Mouse (Mus musculus): ENCODE results near the gene C2cd4b. TPM values are rescaled to one million over a fixed set of nuclear protein-coding genes. Genes with fewer than 3 reads are reported as not detected.

C2cd4b gene
- 0.70 and 0.78 TPM in 2 replicates for polyA plus RNA-seq (2015; fragmentation: Nextera tagmentation; extraction: Ambion mirVana)

DNA sequence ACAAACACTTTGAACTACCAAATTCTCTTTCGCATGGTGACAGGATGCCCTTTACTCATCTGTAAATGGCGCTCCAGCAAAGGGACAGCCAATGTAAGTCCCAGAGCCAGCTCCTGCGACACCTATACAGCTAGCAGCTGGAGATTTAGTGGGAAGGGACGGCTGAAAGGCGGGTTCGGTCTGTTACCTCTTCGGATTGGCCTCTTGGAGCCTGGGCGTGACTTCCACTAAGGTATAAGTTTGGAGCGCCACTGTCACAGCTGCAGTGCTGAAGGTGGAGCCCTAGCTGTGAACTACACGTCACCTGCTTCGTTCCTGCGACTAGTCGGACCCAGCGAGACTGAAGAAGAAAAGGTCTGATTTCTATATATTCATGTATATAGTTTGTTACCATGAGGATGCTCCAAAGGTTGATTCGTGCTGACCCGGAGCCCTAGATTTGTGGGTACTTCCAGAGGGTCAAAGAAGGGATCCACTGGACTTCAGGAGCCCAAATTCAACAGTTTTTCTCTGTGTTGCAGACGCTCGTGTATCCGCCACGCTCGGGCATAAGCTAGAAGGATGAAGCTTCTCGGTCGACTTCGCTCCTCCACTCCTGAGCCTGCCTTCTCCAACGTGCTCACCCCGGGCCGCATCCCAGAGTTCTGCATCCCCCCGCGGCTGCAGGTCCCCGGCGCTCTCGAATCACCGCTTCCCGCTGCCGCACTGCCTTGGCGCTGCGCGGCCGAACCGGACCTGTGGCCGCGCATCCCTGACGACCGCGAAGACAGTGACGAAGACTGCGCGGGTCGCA, at the start of gene C2cd4b:
TSS of gene C2cd4b (plus strand) at position 275 of the 793 bp plus-strand sequence.
- peaks cover 5% of the 10 kb centered on the region for H3K27me3 ChIP-seq (ENCODE audit: control insufficient read depth, insufficient read depth, low read depth, low read length)
- H3K4me2 ChIP-seq (ENCODE audit: low read length): peak within 1 kb of the TSS; percentile 93
- peak within 1 kb of the TSS; percentile 69 for H3K4me3 ChIP-seq (ENCODE audit: low read depth, low read length)
- peak within 1 kb of the TSS; percentile 78 for H3K9ac ChIP-seq (ENCODE audit: low read depth, low read length)
- peak; percentile 36 for ATAC-seq
- peaks cover 14% of the 10 kb centered on the region for H3K4me1 ChIP-seq (ENCODE audit: control insufficient read depth, insufficient read depth, low read length)
- no peaks in the 10 kb centered on the region for H3K9me3 ChIP-seq (replicated peaks; ENCODE audit: control insufficient read depth, low read length, poor library complexity, severe bottlenecking)
- H3K36me3 ChIP-seq (ENCODE audit: control insufficient read depth, insufficient read depth, low read length): no peaks in the 10 kb centered on the region
- H3K27ac ChIP-seq (ENCODE audit: low read length): peak within 1 kb of the TSS; percentile 84
- 2% methylated on average over 48 of the region's 49 CpGs for WGBS

DNA sequence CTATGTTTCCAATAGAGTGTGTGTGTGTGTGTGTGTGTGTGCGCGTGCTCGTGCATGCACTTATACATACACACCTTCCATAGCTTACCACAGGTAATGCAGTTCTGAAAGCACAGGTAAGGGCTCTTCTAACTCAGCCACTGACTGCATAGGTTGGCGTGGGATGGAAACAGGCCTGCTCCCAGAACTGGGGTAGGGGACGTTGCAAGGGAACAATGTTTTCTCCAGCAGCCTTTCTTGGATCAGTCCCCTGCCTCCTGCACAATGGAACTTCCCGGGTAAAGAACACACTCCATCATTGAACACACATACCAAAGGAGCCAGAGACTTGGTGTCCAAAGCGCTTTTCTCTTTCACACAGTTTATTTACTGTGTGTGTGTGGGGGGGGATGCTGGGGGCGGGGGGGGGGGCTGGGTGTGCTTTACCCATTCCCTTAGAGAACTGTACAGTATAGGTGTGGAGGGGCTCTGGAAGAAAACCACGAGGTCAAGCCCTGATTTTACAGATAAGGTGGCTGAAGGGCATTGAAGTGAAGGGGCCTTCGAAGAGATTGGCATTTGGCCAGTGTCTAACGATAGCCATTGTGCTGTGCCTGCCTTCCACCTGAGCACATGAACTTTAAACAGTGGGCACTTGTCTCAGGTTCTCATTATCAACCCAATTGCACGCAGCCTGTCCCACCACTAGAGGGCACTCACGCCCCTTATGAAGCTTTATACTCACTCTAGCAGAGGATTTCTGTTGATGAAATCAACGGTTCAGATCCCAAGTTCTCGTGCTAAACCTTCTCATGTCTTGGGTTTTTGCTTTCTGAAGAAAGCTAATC, 48.0 kb upstream of the C2cd4b start:
- Histone ChIP-seq H3K27ac (ENCODE audit: low read length) (no peak overlapping the region), H3K4me3 (ENCODE audit: low read depth, low read length) (no peak overlapping the region), H3K27me3 (ENCODE audit: control insufficient read depth, insufficient read depth, low read depth, low read length) (no peaks in the 10 kb centered on the region; the same call in 1 of the 2 replicates), H3K4me1 (ENCODE audit: control insufficient read depth, insufficient read depth, low read length) (no peaks in the 10 kb centered on the region), H3K9me3 (replicated peaks; ENCODE audit: control insufficient read depth, low read length, poor library complexity, severe bottlenecking) (no peaks in the 10 kb centered on the region), H3K4me2 (ENCODE audit: low read length) (no peak overlapping the region), H3K9ac (ENCODE audit: low read depth, low read length) (no peak overlapping the region), H3K36me3 (ENCODE audit: control insufficient read depth, insufficient read depth, low read length) (no peaks in the 10 kb centered on the region)
- no peak for ATAC-seq
- 42% methylated on average over 15 of the region's 15 CpGs for WGBS

DNA sequence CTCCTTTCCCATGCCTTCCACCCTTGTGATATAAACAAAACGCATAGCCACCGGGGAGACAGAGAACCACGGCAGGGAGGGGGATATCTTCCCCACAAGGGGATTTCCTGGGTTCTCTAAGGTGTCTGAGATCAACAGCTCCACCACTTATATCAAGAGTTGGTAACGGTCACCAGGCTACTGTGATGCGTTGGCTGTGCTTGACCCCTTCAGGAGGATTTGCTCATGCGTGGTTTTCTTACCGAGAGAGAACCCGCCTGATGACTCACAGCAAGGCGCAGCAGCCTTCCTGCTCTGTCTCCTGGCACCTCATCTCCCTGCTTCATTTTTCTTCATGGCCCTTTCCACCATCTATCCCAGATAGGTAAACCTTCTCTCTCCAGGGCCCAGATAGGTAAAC, 47.1 kb upstream of the C2cd4b start:
- Histone ChIP-seq H3K27ac (ENCODE audit: low read length) (no peak overlapping the region), H3K4me3 (ENCODE audit: low read depth, low read length) (no peak overlapping the region), H3K4me1 (ENCODE audit: control insufficient read depth, insufficient read depth, low read length) (no peaks in the 10 kb centered on the region), H3K9me3 (replicated peaks; ENCODE audit: control insufficient read depth, low read length, poor library complexity, severe bottlenecking) (no peaks in the 10 kb centered on the region), H3K4me2 (ENCODE audit: low read length) (no peak overlapping the region), H3K36me3 (ENCODE audit: control insufficient read depth, insufficient read depth, low read length) (no peaks in the 10 kb centered on the region), H3K27me3 (ENCODE audit: control insufficient read depth, insufficient read depth, low read depth, low read length) (no peaks in the 10 kb centered on the region; the same call in 1 of the 2 replicates), H3K9ac (ENCODE audit: low read depth, low read length) (no peak overlapping the region)
- WGBS: 75% methylated on average over 9 of the region's 9 CpGs
- no peak for ATAC-seq

DNA sequence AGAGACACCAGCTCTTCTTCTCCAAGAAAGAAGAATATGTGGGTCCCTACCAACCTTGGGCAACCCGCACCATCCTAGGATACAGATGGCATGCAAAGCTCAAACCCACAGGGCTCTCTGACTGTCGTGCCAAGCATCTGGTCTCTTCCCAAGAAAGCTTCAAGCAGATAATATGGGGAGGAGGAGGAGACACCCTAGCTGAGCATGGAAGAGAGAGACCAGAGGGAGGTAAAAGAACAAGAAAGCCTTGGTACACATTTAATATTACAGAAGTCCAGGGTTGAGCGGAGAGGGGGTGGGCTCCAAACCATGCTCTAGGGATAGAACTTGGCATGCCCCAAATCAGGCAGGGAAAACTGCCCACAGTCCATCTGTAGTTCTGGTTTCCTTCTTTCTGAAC, 42.2 kb upstream of the C2cd4b start:
- H3K27ac ChIP-seq (ENCODE audit: low read length): no peak overlapping the region
- no peaks in the 10 kb centered on the region for H3K27me3 ChIP-seq (ENCODE audit: control insufficient read depth, insufficient read depth, low read depth, low read length)
- H3K4me3 ChIP-seq (ENCODE audit: low read depth, low read length): no peak overlapping the region
- H3K9ac ChIP-seq (ENCODE audit: low read depth, low read length): no peak overlapping the region
- no peaks in the 10 kb centered on the region for H3K9me3 ChIP-seq (replicated peaks; ENCODE audit: control insufficient read depth, low read length, poor library complexity, severe bottlenecking)
- H3K4me1 ChIP-seq (ENCODE audit: control insufficient read depth, insufficient read depth, low read length): no peaks in the 10 kb centered on the region
- 88% methylated on average over 3 of the region's 3 CpGs for WGBS
- H3K36me3 ChIP-seq (ENCODE audit: control insufficient read depth, insufficient read depth, low read length): no peaks in the 10 kb centered on the region
- no peak overlapping the region for H3K4me2 ChIP-seq (ENCODE audit: low read length)
- ATAC-seq: no peak

DNA sequence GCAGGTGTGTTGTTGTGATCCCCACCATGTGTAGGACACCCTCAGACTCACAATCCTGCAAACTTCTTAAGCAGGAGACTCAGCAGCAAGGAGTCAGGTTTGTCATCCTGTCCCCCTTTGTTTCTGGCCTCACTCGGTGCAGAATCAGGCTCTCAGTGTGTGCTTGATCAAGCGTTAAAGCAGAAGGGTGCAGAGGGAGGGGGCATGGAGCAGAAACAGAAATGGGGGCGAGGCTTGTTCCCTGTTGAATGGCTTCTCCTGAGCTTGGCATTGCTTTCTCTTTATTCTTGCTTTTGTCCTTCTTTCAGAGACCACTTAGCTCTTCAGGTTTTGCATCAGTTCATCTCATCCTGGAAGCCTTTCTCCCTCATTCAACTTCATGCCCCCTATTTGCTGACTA, 40.6 kb upstream of the C2cd4b start:
- no peak for ATAC-seq
- WGBS: 12% methylated on average over 3 of the region's 3 CpGs
- no peak overlapping the region for H3K4me3 ChIP-seq (ENCODE audit: low read depth, low read length)
- no peaks in the 10 kb centered on the region for H3K27me3 ChIP-seq (ENCODE audit: control insufficient read depth, insufficient read depth, low read depth, low read length)
- H3K36me3 ChIP-seq (ENCODE audit: control insufficient read depth, insufficient read depth, low read length): no peaks in the 10 kb centered on the region
- no peak overlapping the region for H3K9ac ChIP-seq (ENCODE audit: low read depth, low read length)
- no peak overlapping the region for H3K27ac ChIP-seq (ENCODE audit: low read length)
- no peaks in the 10 kb centered on the region for H3K9me3 ChIP-seq (replicated peaks; ENCODE audit: control insufficient read depth, low read length, poor library complexity, severe bottlenecking)
- no peaks in the 10 kb centered on the region for H3K4me1 ChIP-seq (ENCODE audit: control insufficient read depth, insufficient read depth, low read length)
- no peak overlapping the region for H3K4me2 ChIP-seq (ENCODE audit: low read length)

DNA sequence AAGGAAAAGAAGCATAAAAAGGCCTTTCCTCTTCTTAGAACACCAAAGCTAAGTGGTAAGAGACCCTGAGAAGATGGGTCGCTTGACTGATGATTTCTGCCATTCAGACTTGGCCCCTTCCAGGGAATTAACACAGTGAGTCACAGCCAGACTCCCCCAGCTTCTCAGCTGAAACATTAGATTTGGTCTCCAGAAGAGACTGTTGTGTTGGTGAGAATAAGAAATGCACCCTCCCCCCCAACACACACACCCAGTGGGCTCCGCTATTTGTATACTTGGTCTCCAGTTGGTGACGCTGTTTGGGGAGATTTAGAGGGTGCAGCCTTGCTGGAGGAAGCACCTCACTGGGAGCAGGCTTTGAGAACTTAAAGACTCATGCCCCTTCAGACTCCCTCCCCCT, 39.1 kb upstream of the C2cd4b start:
- Histone ChIP-seq H3K27ac (ENCODE audit: low read length) (no peak overlapping the region), H3K36me3 (ENCODE audit: control insufficient read depth, insufficient read depth, low read length) (no peaks in the 10 kb centered on the region), H3K4me2 (ENCODE audit: low read length) (no peak overlapping the region), H3K27me3 (ENCODE audit: control insufficient read depth, insufficient read depth, low read depth, low read length) (no peaks in the 10 kb centered on the region), H3K9me3 (replicated peaks; ENCODE audit: control insufficient read depth, low read length, poor library complexity, severe bottlenecking) (no peaks in the 10 kb centered on the region), H3K4me3 (ENCODE audit: low read depth, low read length) (no peak overlapping the region), H3K9ac (ENCODE audit: low read depth, low read length) (no peak overlapping the region), H3K4me1 (ENCODE audit: control insufficient read depth, insufficient read depth, low read length) (no peaks in the 10 kb centered on the region)
- WGBS: 65% methylated on average over 3 of the region's 3 CpGs
- ATAC-seq: no peak

DNA sequence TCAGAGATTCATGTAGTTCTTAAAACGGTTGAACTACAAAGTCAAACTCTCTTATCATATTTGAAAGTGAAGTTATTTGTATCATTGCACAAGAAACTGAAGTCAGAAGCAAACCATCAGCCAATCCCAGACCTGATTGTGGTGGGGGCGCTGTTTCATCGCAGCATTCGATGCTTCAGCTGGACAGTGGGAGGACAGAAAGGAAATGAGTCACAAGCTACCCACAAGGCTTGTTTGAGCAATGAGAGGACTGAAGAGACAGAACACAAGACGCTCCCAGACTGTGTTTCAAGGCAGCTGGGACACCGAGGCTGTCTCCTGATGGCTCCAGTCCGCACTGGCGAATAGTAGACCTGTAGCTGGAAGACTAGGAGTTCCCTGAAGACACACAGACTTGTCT, 36.9 kb upstream of the C2cd4b start:
- no peak overlapping the region for H3K4me2 ChIP-seq (ENCODE audit: low read length)
- no peak overlapping the region for H3K27ac ChIP-seq (ENCODE audit: low read length)
- no peak overlapping the region for H3K9ac ChIP-seq (ENCODE audit: low read depth, low read length)
- no peaks in the 10 kb centered on the region for H3K9me3 ChIP-seq (replicated peaks; ENCODE audit: control insufficient read depth, low read length, poor library complexity, severe bottlenecking)
- H3K4me3 ChIP-seq (ENCODE audit: low read depth, low read length): no peak overlapping the region
- WGBS: 94% methylated on average over 8 of the region's 8 CpGs
- ATAC-seq: no peak
- H3K27me3 ChIP-seq (ENCODE audit: control insufficient read depth, insufficient read depth, low read depth, low read length): no peaks in the 10 kb centered on the region
- no peaks in the 10 kb centered on the region for H3K4me1 ChIP-seq (ENCODE audit: control insufficient read depth, insufficient read depth, low read length)
- no peaks in the 10 kb centered on the region for H3K36me3 ChIP-seq (ENCODE audit: control insufficient read depth, insufficient read depth, low read length)

DNA sequence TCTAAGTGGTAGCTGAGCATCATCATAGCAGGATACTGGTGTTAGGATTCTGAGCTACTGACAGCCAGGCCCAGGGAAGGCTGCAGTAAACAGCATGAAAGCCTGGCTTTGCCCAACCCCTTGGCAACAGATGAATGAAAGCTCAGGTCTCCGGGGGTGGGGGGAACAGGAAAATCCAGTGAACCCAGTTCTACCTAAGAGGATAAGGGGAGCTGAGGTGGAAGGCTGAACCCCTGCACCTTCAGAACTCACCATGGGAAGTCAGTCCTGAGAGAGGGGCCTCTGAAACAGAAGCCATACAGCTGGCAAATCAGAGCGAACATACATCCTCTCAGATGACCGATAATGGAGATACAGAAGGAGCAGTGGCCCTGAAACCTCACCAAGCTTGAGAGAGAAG, 34.0 kb upstream of the C2cd4b start:
- H3K9ac ChIP-seq (ENCODE audit: low read depth, low read length): no peak overlapping the region
- H3K27me3 ChIP-seq (ENCODE audit: control insufficient read depth, insufficient read depth, low read depth, low read length): no peaks in the 10 kb centered on the region
- H3K4me1 ChIP-seq (ENCODE audit: control insufficient read depth, insufficient read depth, low read length): no peaks in the 10 kb centered on the region
- no peak overlapping the region for H3K27ac ChIP-seq (ENCODE audit: low read length)
- ATAC-seq: no peak
- WGBS: 83% methylated on average over 3 of the region's 3 CpGs
- H3K36me3 ChIP-seq (ENCODE audit: control insufficient read depth, insufficient read depth, low read length): no peaks in the 10 kb centered on the region
- no peaks in the 10 kb centered on the region for H3K9me3 ChIP-seq (replicated peaks; ENCODE audit: control insufficient read depth, low read length, poor library complexity, severe bottlenecking)
- no peak overlapping the region for H3K4me2 ChIP-seq (ENCODE audit: low read length)
- no peak overlapping the region for H3K4me3 ChIP-seq (ENCODE audit: low read depth, low read length)

DNA sequence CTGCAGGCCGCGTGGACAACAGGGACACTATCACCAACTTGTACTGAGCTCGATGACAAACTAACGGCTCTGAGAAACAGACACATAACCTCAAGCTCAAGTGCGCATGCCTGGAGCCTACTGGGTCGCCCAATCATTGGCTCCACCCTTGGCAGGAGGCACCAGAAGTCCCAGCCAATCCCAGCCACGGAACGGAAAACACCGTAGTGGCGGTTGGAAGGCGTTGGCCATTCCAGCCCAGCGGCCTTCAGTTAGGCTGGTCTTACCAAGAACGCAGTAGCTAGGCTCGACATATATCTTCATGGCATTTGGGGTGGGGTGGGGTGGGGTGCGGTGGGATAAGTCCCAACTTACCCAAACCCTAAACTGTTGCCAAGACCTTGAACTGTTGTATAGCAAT, 25.5 kb upstream of the C2cd4b start:
- 93% methylated on average over 15 of the region's 15 CpGs for WGBS
- no peak for ATAC-seq

More for the DNA sequence above, 25.5 kb upstream of the C2cd4b start:
- H3K9me3 ChIP-seq (replicated peaks; ENCODE audit: control insufficient read depth, low read length, poor library complexity, severe bottlenecking): no peaks in the 10 kb centered on the region
- H3K4me1 ChIP-seq (ENCODE audit: control insufficient read depth, insufficient read depth, low read length): no peaks in the 10 kb centered on the region
- no peak overlapping the region for H3K27ac ChIP-seq (ENCODE audit: low read length)
- no peak overlapping the region for H3K9ac ChIP-seq (ENCODE audit: low read depth, low read length)
- no peaks in the 10 kb centered on the region for H3K27me3 ChIP-seq (ENCODE audit: control insufficient read depth, insufficient read depth, low read depth, low read length)
- no peaks in the 10 kb centered on the region for H3K36me3 ChIP-seq (ENCODE audit: control insufficient read depth, insufficient read depth, low read length)
- no peak overlapping the region for H3K4me2 ChIP-seq (ENCODE audit: low read length)
- no peak overlapping the region for H3K4me3 ChIP-seq (ENCODE audit: low read depth, low read length)

All from midbrain, embryonic 16.5 days (tissue).